Mouse (Mus musculus) right cerebral cortex, postnatal 10 days (tissue): Measurements from ENCODE around the gene Fcor.

Experiments used
- DNase-seq, 2 experiments: peaks; one replicate each; pipeline ENCODE4 v3.0.0; 2021; ENCODE audit warnings: low spot score in 2 of 2

The Fcor gene

GRCm38 (mm10) chr8:3674671-3675070, 2.5 kb upstream of the Fcor start:
- no peak for DNase-seq

GRCm38 (mm10) chr8:3670388-3670787, 1.8 kb downstream of the Fcor start:
- no peak for DNase-seq

- DNase-seq: no peak
Measured at GRCm38 (mm10) chr8:3665507-3665906, 6.7 kb downstream of the Fcor start, which contains the start of gene Mcemp1. Mcemp1 (plus strand) TSS chr8:3665754.

- DNase-seq: no peak
Measured at GRCm38 (mm10) chr8:3664405-3664804, 7.8 kb downstream of the Fcor start.

GRCm38 (mm10) chr8:3660889-3661288, 11.3 kb downstream of the Fcor start:
- no peak for DNase-seq

GRCm38 (mm10) chr8:3656725-3657381, 15.3 kb downstream of the Fcor start:
- DNase-seq: peak; percentile 75 to 81

- DNase-seq: no peak
Measured at GRCm38 (mm10) chr8:3655526-3655925, 16.6 kb downstream of the Fcor start, which contains the start of gene Retn. Retn (plus strand) TSS chr8:3655770.

- no peak for DNase-seq
Measured at GRCm38 (mm10) chr8:3654726-3655508, 17.2 kb downstream of the Fcor start.

- no peak for DNase-seq
Measured at GRCm38 (mm10) chr8:3652845-3653244, 19.3 kb downstream of the Fcor start.

GRCm38 (mm10) chr8:3648990-3649389, 23.2 kb downstream of the Fcor start:
- no peak for DNase-seq

GRCm38 (mm10) chr8:3648268-3648667, 23.9 kb downstream of the Fcor start:
- DNase-seq: no peak

- no peak for DNase-seq
Measured at GRCm38 (mm10) chr8:3647561-3647960, 24.6 kb downstream of the Fcor start.

- no peak for DNase-seq
Measured at GRCm38 (mm10) chr8:3646824-3647531, 25.2 kb downstream of the Fcor start.

- DNase-seq: peak; percentile 39 to 44
Measured at GRCm38 (mm10) chr8:3645804-3646203, 26.4 kb downstream of the Fcor start.

- no peak for DNase-seq
Measured at GRCm38 (mm10) chr8:3631478-3631875, 40.7 kb downstream of the Fcor start.

GRCm38 (mm10) chr8:3630647-3631477, 41.3 kb downstream of the Fcor start, which contains the start of gene Stxbp2:
Stxbp2 (plus strand) TSS chr8:3630955.
- peak; percentile 82 to 84 for DNase-seq

GRCm38 (mm10) chr8:3628014-3628413, 44.1 kb downstream of the Fcor start:
- DNase-seq: no peak

GRCm38 (mm10) chr8:3626971-3627370, 45.2 kb downstream of the Fcor start:
- no peak for DNase-seq

GRCm38 (mm10) chr8:3625445-3625844, 46.7 kb downstream of the Fcor start, which contains the start of gene Pcp2:
Pcp2 (minus strand) TSS chr8:3625545.
- no peak for DNase-seq

GRCm38 (mm10) chr8:3622119-3622518, 50.0 kb downstream of the Fcor start:
- no peak for DNase-seq

GRCm38 (mm10) chr8:3621199-3621970, 50.8 kb downstream of the Fcor start, which contains the start of the genes Xab2 and Pet100:
Xab2 (minus strand) TSS chr8:3621316.
Pet100 (plus strand) TSS chr8:3621548.
- DNase-seq: peak; percentile 100
